Mouse (Mus musculus) fibroblast of lung, adult 2 months (primary cell): Measurements from ENCODE around the gene Zbtb46.
A peak's percentile ranks its signal among the peaks of the same experiment; 100 is the strongest.

Source experiments
- DNase-seq: peaks from one replicate; pipeline ENCODE4 v3.0.0-alpha.2; 2011; ENCODE audit warnings: low read depth

Gene Zbtb46

GRCm38 (mm10) chr2:181401497-181401896, 57.7 kb downstream of the Zbtb46 start:
- DNase-seq, result no peak

GRCm38 (mm10) chr2:181397207-181397761, 61.9 kb downstream of the Zbtb46 start:
- no peak for DNase-seq

GRCm38 (mm10) chr2:181394086-181394485, 65.1 kb downstream of the Zbtb46 start:
- no peak for DNase-seq

- DNase-seq, result peak; percentile 36
Observed at GRCm38 (mm10) chr2:181392600-181393213, 66.5 kb downstream of the Zbtb46 start.

- DNase-seq, result no peak
Observed at GRCm38 (mm10) chr2:181391541-181391940, 67.7 kb downstream of the Zbtb46 start.

GRCm38 (mm10) chr2:181391022-181391421, 68.2 kb downstream of the Zbtb46 start:
- no peak for DNase-seq

- DNase-seq, result no peak
Observed at GRCm38 (mm10) chr2:181390136-181390870, 68.9 kb downstream of the Zbtb46 start.

GRCm38 (mm10) chr2:181386663-181387210, 72.5 kb downstream of the Zbtb46 start:
- no peak for DNase-seq

GRCm38 (mm10) chr2:181385885-181386284, 73.3 kb downstream of the Zbtb46 start:
- DNase-seq, result peak; percentile 35

GRCm38 (mm10) chr2:181384919-181385391, 74.3 kb downstream of the Zbtb46 start:
- peak; percentile 18 for DNase-seq

- no peak for DNase-seq
Observed at GRCm38 (mm10) chr2:181384463-181384862, 74.8 kb downstream of the Zbtb46 start.

GRCm38 (mm10) chr2:181381631-181382306, 77.5 kb downstream of the Zbtb46 start:
- no peak for DNase-seq

GRCm38 (mm10) chr2:181381107-181381506, 78.1 kb downstream of the Zbtb46 start:
- no peak for DNase-seq

GRCm38 (mm10) chr2:181380251-181380650, 79.0 kb downstream of the Zbtb46 start:
- no peak for DNase-seq

GRCm38 (mm10) chr2:181379778-181380177, 79.4 kb downstream of the Zbtb46 start, which contains the start of gene Lime1:
Gene Lime1, plus strand, starts transcription at chr2:181380078.
- DNase-seq, result no peak

- DNase-seq, result no peak
Observed at GRCm38 (mm10) chr2:181378701-181379100, 80.5 kb downstream of the Zbtb46 start.

- no peak for DNase-seq
Observed at GRCm38 (mm10) chr2:181377230-181377629, 82.0 kb downstream of the Zbtb46 start.

GRCm38 (mm10) chr2:181375787-181376186, 83.4 kb downstream of the Zbtb46 start:
- no peak for DNase-seq

- no peak for DNase-seq
Observed at GRCm38 (mm10) chr2:181370001-181370400, 89.2 kb downstream of the Zbtb46 start.

GRCm38 (mm10) chr2:181365655-181366075, 93.6 kb downstream of the Zbtb46 start:
- DNase-seq, result no peak

GRCm38 (mm10) chr2:181364860-181365596, 94.2 kb downstream of the Zbtb46 start, which contains the start of the genes Zgpat and Arfrp1:
Gene Zgpat, plus strand, starts transcription at chr2:181364928.
Gene Arfrp1, minus strand, starts transcription at chr2:181365404.
- peak; percentile 54 for DNase-seq
